Mouse (Mus musculus): Measurements from ENCODE around the gene Gm20388. TPM values are rescaled to one million over a fixed set of nuclear protein-coding genes. Genes with fewer than 3 reads are reported as not detected.

The Gm20388 gene
- polyA plus RNA-seq, 1 experiment from 2014 or later: not detected

DNA sequence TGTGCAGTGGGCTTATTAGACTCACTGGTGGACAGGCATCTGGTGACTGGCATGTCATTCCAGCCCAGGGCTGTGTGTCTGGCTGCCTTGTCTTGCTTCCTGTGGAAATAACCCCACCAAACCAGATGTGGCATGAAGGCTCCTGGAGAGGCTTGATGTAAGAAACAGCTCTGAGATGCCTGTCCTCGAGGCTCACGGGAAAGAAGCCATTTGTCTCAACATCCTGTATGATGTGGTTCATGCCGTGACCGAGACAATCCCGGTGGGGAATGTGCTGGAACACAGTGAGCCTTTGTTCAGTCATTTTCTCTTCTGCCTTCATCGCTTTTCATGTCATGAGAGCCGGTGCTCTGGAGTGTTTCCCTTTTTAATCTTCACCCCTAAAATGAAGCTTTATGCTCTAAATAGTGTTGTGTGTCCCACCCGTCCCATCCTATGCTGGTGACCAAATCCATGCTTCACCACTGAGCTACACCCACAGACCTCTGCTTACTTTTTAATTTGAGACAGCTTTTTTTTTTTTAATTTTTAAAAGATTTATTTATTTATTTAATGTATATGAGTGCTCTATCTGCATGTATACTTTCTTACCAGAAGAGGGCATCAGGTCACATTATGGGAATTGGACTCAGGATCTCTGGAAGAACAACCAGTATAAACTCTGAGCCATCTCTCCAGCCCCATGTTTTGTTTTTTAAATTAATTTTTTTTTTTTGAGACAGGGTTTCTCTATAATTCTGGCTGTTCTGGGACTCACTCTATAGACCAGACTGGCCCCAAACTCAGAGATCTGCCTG, 2054.3 kb downstream of the Gm20388 start:
- no peaks in the 10 kb centered on the region for H3K27me3 ChIP-seq
- no peak for ATAC-seq (ENCODE audit: insufficient number of reproducible peaks, insufficient read depth, low FRiP score, low TSS enrichment)
- 53% methylated on average over 8 of the region's 8 CpGs for WGBS
- no peak overlapping the region for H3K9ac ChIP-seq
- H3K9me3 ChIP-seq: no peaks in the 10 kb centered on the region
- H3K4me2 ChIP-seq (replicated peaks): no peak overlapping the region
- H3K4me1 ChIP-seq: peaks cover 37% of the 10 kb centered on the region
- H3K27ac ChIP-seq: peak overlapping the region; percentile 70
- no peak overlapping the region for H3K4me3 ChIP-seq
- no peaks in the 10 kb centered on the region for H3K36me3 ChIP-seq

- Histone ChIP-seq H3K36me3 (no peaks in the 10 kb centered on the region), H3K4me1 (peaks cover 37% of the 10 kb centered on the region), H3K27me3 (no peaks in the 10 kb centered on the region), H3K4me3 (no peak overlapping the region), H3K9me3 (no peaks in the 10 kb centered on the region), H3K27ac (peak overlapping the region; percentile 32), H3K4me2 (replicated peaks) (no peak overlapping the region), H3K9ac (no peak overlapping the region)
- WGBS: 62% methylated on average over 5 of the region's 5 CpGs
- ATAC-seq (ENCODE audit: insufficient number of reproducible peaks, insufficient read depth, low FRiP score, low TSS enrichment): no peak
These were observed 2055.5 kb downstream of the Gm20388 start for GRCm38 (mm10) chr8:121966110-121966509.

DNA sequence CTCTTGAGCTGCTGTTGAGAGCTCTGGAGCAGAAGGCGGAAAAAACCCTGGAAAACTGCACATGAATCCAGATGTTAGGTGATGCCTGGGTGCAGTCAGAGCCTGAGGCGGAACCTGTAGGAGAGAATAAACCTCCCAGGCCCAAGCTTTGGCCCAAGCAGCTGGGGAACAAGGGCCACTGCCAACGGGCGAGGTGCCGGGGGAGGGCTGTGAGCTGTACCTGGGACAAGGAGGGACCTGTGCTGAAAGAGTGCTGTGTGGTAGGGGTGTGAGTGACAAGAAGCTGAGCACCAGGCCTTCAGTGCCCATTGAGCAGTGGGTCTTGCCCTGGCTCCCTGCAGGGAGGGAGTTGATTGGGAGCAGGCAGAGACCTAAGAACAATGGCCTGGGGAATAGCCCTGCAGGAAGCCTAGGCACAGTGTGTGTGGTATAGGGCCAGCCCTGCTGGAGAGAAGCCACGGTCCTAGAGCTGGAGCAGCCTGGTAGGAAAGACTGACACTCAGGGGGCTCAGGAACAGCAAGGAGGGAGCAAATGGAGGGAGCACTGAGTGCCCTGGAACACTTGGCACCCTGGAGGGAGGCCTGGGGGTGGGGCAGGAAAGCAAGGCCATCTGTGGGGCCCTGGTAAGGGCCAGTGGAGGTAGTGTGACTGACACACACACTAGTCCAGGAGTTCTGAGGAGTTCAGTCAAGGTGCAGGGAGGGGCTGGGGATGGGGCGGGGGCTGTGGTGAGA, 2056.2 kb downstream of the Gm20388 start:
- no peaks in the 10 kb centered on the region for H3K36me3 ChIP-seq
- H3K9ac ChIP-seq: peak overlapping the region; percentile 25; the same call in 1 of the 2 replicates
- H3K9me3 ChIP-seq: no peaks in the 10 kb centered on the region
- H3K27ac ChIP-seq: peak overlapping the region; percentile 32
- WGBS: 42% methylated on average over 7 of the region's 7 CpGs
- no peak overlapping the region for H3K4me2 ChIP-seq (replicated peaks)
- ATAC-seq (ENCODE audit: insufficient number of reproducible peaks, insufficient read depth, low FRiP score, low TSS enrichment): peak; percentile 57; the same call in 1 of the 2 replicates
- no peaks in the 10 kb centered on the region for H3K27me3 ChIP-seq
- peaks cover 37% of the 10 kb centered on the region for H3K4me1 ChIP-seq
- no peak overlapping the region for H3K4me3 ChIP-seq

DNA sequence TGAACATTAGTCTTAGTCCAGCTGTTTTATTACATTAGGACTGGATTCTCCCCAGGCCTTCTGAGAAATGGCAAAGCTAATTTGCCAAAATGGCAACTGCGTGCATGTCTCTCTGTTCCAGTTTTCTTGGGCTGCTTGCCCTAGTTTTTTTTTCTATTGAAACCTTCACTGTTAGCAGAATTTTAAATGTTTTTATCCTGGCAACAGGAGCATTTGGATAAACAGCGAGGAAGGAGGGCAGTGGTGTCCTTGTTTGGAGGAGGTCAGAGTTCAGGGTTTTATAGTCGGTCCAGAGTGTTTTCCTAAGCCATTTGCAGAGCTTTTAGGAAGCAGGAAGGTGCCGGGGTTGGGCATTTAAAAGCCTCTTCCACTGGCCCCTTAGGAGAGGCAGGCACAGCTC, 2057.3 kb downstream of the Gm20388 start:
- Histone ChIP-seq H3K4me3 (no peak overlapping the region), H3K9me3 (no peaks in the 10 kb centered on the region), H3K4me2 (replicated peaks) (no peak overlapping the region), H3K4me1 (peaks cover 37% of the 10 kb centered on the region), H3K36me3 (no peaks in the 10 kb centered on the region), H3K27ac (no peak overlapping the region), H3K9ac (no peak overlapping the region), H3K27me3 (no peaks in the 10 kb centered on the region)
- WGBS: 42% methylated on average over 4 of the region's 4 CpGs
- no peak for ATAC-seq (ENCODE audit: insufficient number of reproducible peaks, insufficient read depth, low FRiP score, low TSS enrichment)

DNA sequence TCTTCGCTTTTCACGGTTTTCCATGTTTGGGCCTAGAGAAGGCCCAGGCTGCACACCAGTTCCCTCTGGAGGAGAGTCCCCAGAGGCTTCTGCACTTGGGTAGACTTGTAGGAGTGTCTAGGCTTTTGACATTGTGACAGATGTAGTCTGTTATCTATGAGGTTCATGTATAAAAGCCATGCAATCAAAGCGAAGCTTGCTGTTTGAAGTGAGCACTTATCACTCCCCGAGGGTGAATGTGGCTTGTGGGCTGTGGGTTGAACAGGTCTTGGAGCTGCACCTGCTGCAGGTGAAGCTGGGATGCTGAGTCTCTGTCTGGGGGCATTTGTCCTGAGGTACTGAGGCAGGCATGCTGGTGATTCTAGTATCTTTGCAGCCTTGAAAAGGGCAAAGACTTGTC, 2057.9 kb downstream of the Gm20388 start:
- ATAC-seq (ENCODE audit: insufficient number of reproducible peaks, insufficient read depth, low FRiP score, low TSS enrichment): no peak
- H3K9ac ChIP-seq: no peak overlapping the region
- H3K4me1 ChIP-seq: peaks cover 37% of the 10 kb centered on the region
- no peak overlapping the region for H3K4me2 ChIP-seq (replicated peaks)
- H3K27ac ChIP-seq: no peak overlapping the region
- no peak overlapping the region for H3K4me3 ChIP-seq
- H3K27me3 ChIP-seq: no peaks in the 10 kb centered on the region
- H3K36me3 ChIP-seq: no peaks in the 10 kb centered on the region
- H3K9me3 ChIP-seq: no peaks in the 10 kb centered on the region
- 74% methylated on average over 4 of the region's 4 CpGs for WGBS

DNA sequence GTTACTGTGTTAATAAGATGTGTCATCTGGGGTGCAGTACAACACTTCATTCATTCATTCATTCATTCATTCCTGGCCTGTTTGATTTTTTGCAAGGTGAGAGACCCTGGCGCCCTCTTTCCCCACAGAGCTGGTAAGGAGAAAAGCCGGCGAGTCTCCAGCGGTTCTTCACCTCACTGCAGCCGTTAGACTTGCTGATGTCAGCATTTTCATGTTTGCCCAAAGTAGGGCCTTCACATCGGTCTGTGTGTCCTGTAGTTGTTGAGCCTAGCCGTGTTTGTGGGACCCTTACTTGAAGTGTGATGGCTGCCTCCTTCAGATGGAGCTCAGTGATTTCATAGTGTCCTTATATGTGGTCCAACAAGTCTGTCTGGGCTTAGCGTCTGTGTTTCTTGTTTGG, 2059.6 kb downstream of the Gm20388 start:
- peaks cover 32% of the 10 kb centered on the region for H3K4me1 ChIP-seq
- H3K4me3 ChIP-seq: no peak overlapping the region
- no peaks in the 10 kb centered on the region for H3K9me3 ChIP-seq
- no peak overlapping the region for H3K4me2 ChIP-seq (replicated peaks)
- H3K27me3 ChIP-seq: no peaks in the 10 kb centered on the region
- ATAC-seq (ENCODE audit: insufficient number of reproducible peaks, insufficient read depth, low FRiP score, low TSS enrichment): no peak
- WGBS: 86% methylated on average over 8 of the region's 8 CpGs
- no peak overlapping the region for H3K27ac ChIP-seq
- peaks cover 14% of the 10 kb centered on the region for H3K36me3 ChIP-seq
- no peak overlapping the region for H3K9ac ChIP-seq

GRCm38 (mm10) chr8:121971488-121972058, 2060.9 kb downstream of the Gm20388 start:
- Histone ChIP-seq H3K36me3 (peaks cover 28% of the 10 kb centered on the region), H3K27ac (peak overlapping the region; percentile 6; the same call in 1 of the 2 replicates), H3K9ac (no peak overlapping the region), H3K4me3 (no peak overlapping the region), H3K4me1 (peaks cover 19% of the 10 kb centered on the region), H3K27me3 (no peaks in the 10 kb centered on the region), H3K9me3 (no peaks in the 10 kb centered on the region), H3K4me2 (replicated peaks) (no peak overlapping the region)
- 81% methylated on average over 17 of the region's 17 CpGs for WGBS
- ATAC-seq (ENCODE audit: insufficient number of reproducible peaks, insufficient read depth, low FRiP score, low TSS enrichment): no peak

DNA sequence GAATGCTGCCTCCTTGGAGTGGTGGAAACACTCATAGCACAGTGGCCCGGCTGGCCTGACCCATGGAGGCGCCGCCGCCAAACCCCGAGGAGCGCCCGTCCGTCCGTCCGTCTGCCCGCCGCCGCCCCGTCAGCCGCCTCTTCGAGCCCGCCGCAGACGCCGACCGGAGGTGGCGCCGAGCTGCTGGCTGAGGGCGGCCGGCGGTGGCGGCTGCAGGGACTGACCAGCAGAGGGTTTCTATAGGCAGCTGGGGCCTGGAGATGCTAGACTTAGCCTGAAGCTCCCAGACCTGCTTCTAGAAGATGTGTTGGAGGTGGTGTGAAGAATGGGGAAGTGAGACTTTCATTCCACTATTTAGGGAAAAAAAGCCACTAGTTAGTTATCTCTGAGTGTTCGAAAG, 2063.3 kb downstream of the Gm20388 start:
- H3K4me3 ChIP-seq: no peak overlapping the region
- 93% methylated on average over 28 of the region's 28 CpGs for whole genome bisulfite sequencing
- no peak overlapping the region for H3K9ac ChIP-seq
- H3K9me3 ChIP-seq: no peaks in the 10 kb centered on the region
- ATAC-seq (ENCODE audit: insufficient number of reproducible peaks, insufficient read depth, low FRiP score, low TSS enrichment): no peak
- H3K27me3 ChIP-seq: no peaks in the 10 kb centered on the region
- peaks cover 46% of the 10 kb centered on the region for H3K36me3 ChIP-seq
- no peak overlapping the region for H3K4me2 ChIP-seq (replicated peaks)
- H3K27ac ChIP-seq: no peak overlapping the region
- no peaks in the 10 kb centered on the region for H3K4me1 ChIP-seq

- Histone ChIP-seq H3K9me3 (no peaks in the 10 kb centered on the region), H3K36me3 (peaks cover 82% of the 10 kb centered on the region), H3K9ac (no peak overlapping the region), H3K4me1 (no peaks in the 10 kb centered on the region), H3K27me3 (no peaks in the 10 kb centered on the region), H3K4me3 (no peak overlapping the region), H3K4me2 (replicated peaks) (no peak overlapping the region), H3K27ac (no peak overlapping the region)
- WGBS: 58% methylated on average over 8 of the region's 8 CpGs
- no peak for ATAC-seq (ENCODE audit: insufficient number of reproducible peaks, insufficient read depth, low FRiP score, low TSS enrichment)
These were observed 2067.4 kb downstream of the Gm20388 start for GRCm38 (mm10) chr8:121977819-121978590.

GRCm38 (mm10) chr8:121978670-121979069, 2068.0 kb downstream of the Gm20388 start:
- Histone ChIP-seq H3K4me2 (replicated peaks) (no peak overlapping the region), H3K9me3 (no peaks in the 10 kb centered on the region), H3K36me3 (peaks cover 89% of the 10 kb centered on the region), H3K27me3 (no peaks in the 10 kb centered on the region), H3K4me3 (no peak overlapping the region), H3K4me1 (no peaks in the 10 kb centered on the region), H3K27ac (no peak overlapping the region), H3K9ac (no peak overlapping the region)
- no peak for ATAC-seq (ENCODE audit: insufficient number of reproducible peaks, insufficient read depth, low FRiP score, low TSS enrichment)
- WGBS: 88% methylated on average over 13 of the region's 13 CpGs

GRCm38 (mm10) chr8:121980792-121981519, 2070.3 kb downstream of the Gm20388 start:
- Histone ChIP-seq H3K4me2 (replicated peaks) (no peak overlapping the region), H3K9ac (no peak overlapping the region), H3K27ac (no peak overlapping the region), H3K27me3 (no peaks in the 10 kb centered on the region), H3K4me1 (no peaks in the 10 kb centered on the region), H3K4me3 (no peak overlapping the region), H3K9me3 (no peaks in the 10 kb centered on the region), H3K36me3 (peaks cover 79% of the 10 kb centered on the region)
- WGBS: 92% methylated on average over 11 of the region's 11 CpGs
- ATAC-seq (ENCODE audit: insufficient number of reproducible peaks, insufficient read depth, low FRiP score, low TSS enrichment): no peak
